1 mouse cellular context compared by ENCODE assay signal in genomic region chr16:21990893-21991292, GRCm38 (mm10). TPM values are rescaled to one million over a fixed set of nuclear protein-coding genes. Genes with fewer than 3 reads are reported as not detected.
"Had no signal": no experiment of that assay in that cellular context is flagged by ENCODE, and none has a peak within 500 bp of the region (broad histone marks: within the 10 kb centered on the region; RNA-seq: fewer than 3 reads in every experiment).

No protein-coding gene starts in this region.

RNA-seq across cellular contexts. Expression of gene Liph, which starts 4.6 kb away (rescaled TPM):
- polyA plus RNA-seq: embryonic facial prominence, embryonic 11.5 days had no signal
